Mouse (Mus musculus) right cerebral cortex, postnatal 14 days (tissue): Measurements from ENCODE around the gene Aim2.

ENCODE experiments used
- DNase-seq: peaks from one replicate; pipeline ENCODE4 v3.0.0; 2022

Aim2 gene

GRCm38 (mm10) chr1:173349192-173349591, 1.5 kb upstream of the Aim2 start:
- no peak for DNase-seq

GRCm38 (mm10) chr1:173349946-173350345, 733 bp upstream of the Aim2 start:
- no peak for DNase-seq

- DNase-seq = no peak
These were observed 4.6 kb downstream of the Aim2 start for GRCm38 (mm10) chr1:173355107-173355846.

GRCm38 (mm10) chr1:173356699-173357098, 6.0 kb downstream of the Aim2 start:
- no peak for DNase-seq

GRCm38 (mm10) chr1:173357799-173358198, 7.1 kb downstream of the Aim2 start:
- DNase-seq = peak; percentile 33

- DNase-seq = no peak
These were observed 9.1 kb downstream of the Aim2 start for GRCm38 (mm10) chr1:173359590-173360290.

GRCm38 (mm10) chr1:173361651-173362050, 11.0 kb downstream of the Aim2 start:
- DNase-seq = no peak

GRCm38 (mm10) chr1:173363436-173363835, 12.8 kb downstream of the Aim2 start:
- DNase-seq = no peak

- peak; percentile 31 for DNase-seq
These were observed 13.6 kb downstream of the Aim2 start for GRCm38 (mm10) chr1:173364125-173364800.

GRCm38 (mm10) chr1:173365970-173366409, 15.3 kb downstream of the Aim2 start:
- DNase-seq = peak; percentile 39

- no peak for DNase-seq
These were observed 16.1 kb downstream of the Aim2 start for GRCm38 (mm10) chr1:173366701-173367355.

- peak; percentile 85 for DNase-seq
These were observed 16.8 kb downstream of the Aim2 start, which contains the start of gene Cadm3 for GRCm38 (mm10) chr1:173367356-173368046. TSS of gene Cadm3 (minus strand) at chr1:173367695.

GRCm38 (mm10) chr1:173369611-173370010, 18.9 kb downstream of the Aim2 start:
- DNase-seq = no peak

- DNase-seq = no peak
These were observed 19.8 kb downstream of the Aim2 start for GRCm38 (mm10) chr1:173370456-173370855.

- no peak for DNase-seq
These were observed 20.9 kb downstream of the Aim2 start for GRCm38 (mm10) chr1:173371586-173371985.

- DNase-seq = no peak
These were observed 23.3 kb downstream of the Aim2 start for GRCm38 (mm10) chr1:173374020-173374419.

GRCm38 (mm10) chr1:173377380-173378112, 26.9 kb downstream of the Aim2 start:
- DNase-seq = peak; percentile 84

GRCm38 (mm10) chr1:173381436-173381835, 30.8 kb downstream of the Aim2 start:
- no peak for DNase-seq

- no peak for DNase-seq
These were observed 38.8 kb downstream of the Aim2 start for GRCm38 (mm10) chr1:173389431-173389830.

GRCm38 (mm10) chr1:173389901-173390401, 39.3 kb downstream of the Aim2 start:
- peak; percentile 81 for DNase-seq

- DNase-seq = no peak
These were observed 41.1 kb downstream of the Aim2 start for GRCm38 (mm10) chr1:173391754-173392153.
